Mouse (Mus musculus) intestine, embryonic 16.5 days (tissue): Measurements from ENCODE around the gene Arhgef17. TPM values are rescaled to one million over a fixed set of nuclear protein-coding genes. Genes with fewer than 3 reads are reported as not detected.

Experiments used
- ATAC-seq: fragments of 200-750 bp; cut with Nextera tagmentation; 2 replicates; pipeline ENCODE4 v1.8.0; 2017; ENCODE audit warnings: moderate TSS enrichment, moderate library complexity
- H3K27ac ChIP-seq: fragments of 300-500 bp; sonication (generic); 2 replicates; pipeline ENCODE4 v1.5.1; 2014; ENCODE audit warnings: mild to moderate bottlenecking, low read length
- H3K27me3 ChIP-seq: fragments of 300-500 bp; sonication (generic); replicated peaks from 2 replicates; pipeline ENCODE4 v1.6.1; 2014; ENCODE audit warnings: low read length, control low read depth, mixed read lengths; ENCODE audit not compliant: control insufficient read depth, insufficient read depth
- H3K36me3 ChIP-seq: fragments of 300-500 bp; sonication (generic); 2 replicates; pipeline ENCODE4 v1.6.1; 2014; ENCODE audit warnings: low read length, control low read depth; ENCODE audit not compliant: control insufficient read depth, insufficient read depth
- H3K4me1 ChIP-seq: fragments of 300-500 bp; sonication (generic); 2 replicates; pipeline ENCODE4 v1.6.1; 2014; ENCODE audit warnings: low read length, control low read depth, mixed read lengths; ENCODE audit not compliant: control insufficient read depth, insufficient read depth
- H3K4me2 ChIP-seq: fragments of 300-500 bp; sonication (generic); 2 replicates; pipeline ENCODE4 v1.6.1; 2014; ENCODE audit warnings: low read depth, low read length, control low read depth
- H3K4me3 ChIP-seq: fragments of 300-500 bp; sonication (generic); 2 replicates; pipeline ENCODE4 v1.5.1; 2014; ENCODE audit warnings: mild to moderate bottlenecking, low read length
- H3K9ac ChIP-seq: fragments of 300-500 bp; sonication (generic); 2 replicates; pipeline ENCODE4 v1.6.1; 2014; ENCODE audit warnings: low read depth, low read length
- H3K9me3 ChIP-seq: fragments of 300-500 bp; sonication (generic); 2 replicates; pipeline ENCODE4 v1.6.1; 2016; ENCODE audit warnings: low read length, control low read depth; ENCODE audit not compliant: control insufficient read depth
- WGBS: fragments of 180-500 bp; shearing (Covaris S2); extraction: QIAGEN DNeasy Blood & Tissue Kit; methylation state at CpG from one replicate; pipeline ENCODE4 v1.1.7; 2014; 5-methylcytosine and 5-hydroxymethylcytosine counted together
- polyA plus RNA-seq: library from polyadenylated mRNA; unstranded; fragments of >200 nt; fragmentation: Nextera tagmentation; extraction: Ambion mirVana; gene quantifications from 2 replicates; pipeline ENCODE4 v1.2.1, GENCODE M21; 2015

Gene Arhgef17
- polyA plus RNA-seq, 1 experiment from 2014 or later = 4.1 TPM

GRCm38 (mm10) chr7:100862828-100863638 lies 68.9 kb downstream of the Arhgef17 start, which contains the start of gene Relt:
Gene Relt, minus strand, starts transcription at chr7:100863446.
- Histone ChIP-seq H3K4me2 (peak within 1 kb of the TSS; percentile 99), H3K9me3 (no peaks in the 10 kb centered on the region), H3K4me3 (peak within 1 kb of the TSS; percentile 79), H3K4me1 (no peaks in the 10 kb centered on the region), H3K9ac (peak within 1 kb of the TSS; percentile 82), H3K36me3 (no peaks in the 10 kb centered on the region), H3K27me3 (no peaks in the 10 kb centered on the region), H3K27ac (peak within 1 kb of the TSS; percentile 48; the same call in 1 of the 2 replicates)
- WGBS = under 1% methylated on average over 91 of the region's 91 CpGs
- peak; percentile 95 for ATAC-seq

- Histone ChIP-seq H3K9ac (peak overlapping the region; percentile 82), H3K36me3 (no peaks in the 10 kb centered on the region), H3K4me2 (peak overlapping the region; percentile 99), H3K27me3 (no peaks in the 10 kb centered on the region), H3K9me3 (no peaks in the 10 kb centered on the region), H3K4me3 (peak overlapping the region; percentile 79), H3K4me1 (no peaks in the 10 kb centered on the region), H3K27ac (no peak overlapping the region)
- WGBS = 8% methylated on average over 4 of the region's 4 CpGs
- peak; percentile 2; the same call in 1 of the 2 replicates for ATAC-seq
Measured at GRCm38 (mm10) chr7:100862353-100862752, 69.6 kb downstream of the Arhgef17 start.

GRCm38 (mm10) chr7:100861209-100861608 lies 70.7 kb downstream of the Arhgef17 start:
- 94% methylated on average over 5 of the region's 5 CpGs for WGBS
- no peaks in the 10 kb centered on the region for H3K36me3 ChIP-seq

GRCm38 (mm10) chr7:100860450-100860849 lies 71.5 kb downstream of the Arhgef17 start:
- no peak overlapping the region for H3K4me2 ChIP-seq
- H3K9me3 ChIP-seq = no peaks in the 10 kb centered on the region
- no peaks in the 10 kb centered on the region for H3K27me3 ChIP-seq
- H3K36me3 ChIP-seq = no peaks in the 10 kb centered on the region
- H3K27ac ChIP-seq = no peak overlapping the region
- ATAC-seq = no peak
- 86% methylated on average over 3 of the region's 3 CpGs for WGBS
- H3K4me3 ChIP-seq = no peak overlapping the region
- no peak overlapping the region for H3K9ac ChIP-seq
- peaks cover 9% of the 10 kb centered on the region; the same call in 1 of the 2 replicates for H3K4me1 ChIP-seq

More at GRCm38 (mm10) chr7:100861209-100861608, 70.7 kb downstream of the Arhgef17 start:
- H3K27me3 ChIP-seq = no peaks in the 10 kb centered on the region
- no peaks in the 10 kb centered on the region for H3K9me3 ChIP-seq
- no peak overlapping the region for H3K9ac ChIP-seq
- ATAC-seq = no peak
- peaks cover 1% of the 10 kb centered on the region; the same call in 1 of the 2 replicates for H3K4me1 ChIP-seq
- no peak overlapping the region for H3K4me2 ChIP-seq
- H3K4me3 ChIP-seq = no peak overlapping the region
- no peak overlapping the region for H3K27ac ChIP-seq

GRCm38 (mm10) chr7:100855795-100856573 lies 75.9 kb downstream of the Arhgef17 start:
- H3K4me2 ChIP-seq = no peak overlapping the region
- H3K9me3 ChIP-seq = no peaks in the 10 kb centered on the region
- H3K4me3 ChIP-seq = no peak overlapping the region
- peak overlapping the region; percentile 15; the same call in 1 of the 2 replicates for H3K27ac ChIP-seq
- H3K9ac ChIP-seq = no peak overlapping the region
- H3K36me3 ChIP-seq = no peaks in the 10 kb centered on the region
- 59% methylated on average over 5 of the region's 5 CpGs for WGBS
- no peak for ATAC-seq
- no peaks in the 10 kb centered on the region for H3K27me3 ChIP-seq
- peaks cover 32% of the 10 kb centered on the region for H3K4me1 ChIP-seq

- H3K36me3 ChIP-seq = no peaks in the 10 kb centered on the region
- no peak for ATAC-seq
- H3K9me3 ChIP-seq = no peaks in the 10 kb centered on the region
- no peak overlapping the region for H3K4me3 ChIP-seq
- H3K27ac ChIP-seq = peak overlapping the region; percentile 15; the same call in 1 of the 2 replicates
- H3K4me1 ChIP-seq = peaks cover 32% of the 10 kb centered on the region
- 51% methylated on average over 4 of the region's 4 CpGs for WGBS
- H3K4me2 ChIP-seq = no peak overlapping the region
- H3K9ac ChIP-seq = no peak overlapping the region
- H3K27me3 ChIP-seq = no peaks in the 10 kb centered on the region
Measured at GRCm38 (mm10) chr7:100855300-100855699, 76.6 kb downstream of the Arhgef17 start.

- no peak for ATAC-seq
- Histone ChIP-seq H3K4me1 (peaks cover 32% of the 10 kb centered on the region), H3K4me3 (no peak overlapping the region), H3K9ac (no peak overlapping the region), H3K36me3 (no peaks in the 10 kb centered on the region), H3K9me3 (no peaks in the 10 kb centered on the region), H3K27me3 (no peaks in the 10 kb centered on the region), H3K4me2 (no peak overlapping the region), H3K27ac (no peak overlapping the region)
- 76% methylated on average over 5 of the region's 5 CpGs for WGBS
Measured at GRCm38 (mm10) chr7:100854861-100855260, 77.0 kb downstream of the Arhgef17 start.

GRCm38 (mm10) chr7:100854137-100854814 lies 77.6 kb downstream of the Arhgef17 start:
- H3K27me3 ChIP-seq = no peaks in the 10 kb centered on the region
- no peak for ATAC-seq
- H3K36me3 ChIP-seq = no peaks in the 10 kb centered on the region
- no peak overlapping the region for H3K27ac ChIP-seq
- H3K9me3 ChIP-seq = no peaks in the 10 kb centered on the region
- H3K4me1 ChIP-seq = peaks cover 32% of the 10 kb centered on the region
- H3K4me3 ChIP-seq = no peak overlapping the region
- 0 out of 2 replicates have a peak overlapping the region, but pooled peaks have one; percentile 17 for H3K9ac ChIP-seq
- WGBS = 60% methylated on average over 6 of the region's 6 CpGs
- H3K4me2 ChIP-seq = no peak overlapping the region

GRCm38 (mm10) chr7:100853396-100853795 lies 78.5 kb downstream of the Arhgef17 start:
- no peak overlapping the region for H3K4me3 ChIP-seq
- no peaks in the 10 kb centered on the region for H3K9me3 ChIP-seq
- peaks cover 32% of the 10 kb centered on the region for H3K4me1 ChIP-seq
- no peak overlapping the region for H3K27ac ChIP-seq
- no peak overlapping the region for H3K9ac ChIP-seq
- H3K27me3 ChIP-seq = no peaks in the 10 kb centered on the region
- ATAC-seq = no peak
- H3K4me2 ChIP-seq = no peak overlapping the region
- 81% methylated on average over 3 of the region's 3 CpGs for WGBS
- H3K36me3 ChIP-seq = no peaks in the 10 kb centered on the region
